ENCODE assay signal across 22 mouse cellular contexts in the genomic region with DNA sequence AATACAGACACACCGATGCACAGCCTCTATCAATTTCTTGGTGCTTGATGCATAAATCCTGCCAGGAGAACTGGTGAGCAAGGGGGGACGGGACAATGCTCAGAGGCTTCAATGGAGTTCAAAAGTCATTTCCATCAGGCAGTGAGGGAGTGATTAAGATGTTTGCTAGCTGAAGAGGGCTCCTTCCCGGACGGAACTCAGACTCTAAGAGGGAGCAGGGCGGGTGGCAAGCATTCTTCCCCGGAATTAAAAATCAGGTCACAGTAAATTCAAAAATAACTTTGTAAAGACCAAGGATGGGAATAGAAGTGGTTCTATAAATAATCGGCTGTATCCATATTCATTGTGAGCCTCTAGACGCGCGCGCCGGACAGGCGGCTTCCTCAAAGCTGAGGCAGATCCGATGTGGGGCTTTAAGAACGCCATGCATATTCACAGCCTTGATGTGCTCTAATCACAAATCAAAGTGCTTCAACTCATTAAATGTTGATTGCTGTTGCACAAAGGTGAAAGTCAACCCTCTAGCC.
DNase-seq lines count a peak whose midpoint lies in the region; ATAC-seq and TF ChIP-seq lines count a peak whose summit lies in the region.
"Had no signal": no experiment of that assay in that cellular context is flagged by ENCODE, and none has a peak within 500 bp of the region (broad histone marks: within the 10 kb centered on the region; RNA-seq: fewer than 3 reads in every experiment).

No protein-coding gene starts in this region.

- peak; percentile 50 for ATAC-seq in frontal cortex, adult (ENCODE audit: low TSS enrichment)

- no peak for TF ChIP-seq CTCF in cortical plate, adult 2 months (IDR thresholded peaks at IDR 0.05; ENCODE audit: extremely low read depth, insufficient read depth, low read length)

- no peak for TF ChIP-seq POLR2A in cortical plate, adult 2 months (IDR thresholded peaks at IDR 0.05; ENCODE audit: extremely low read depth, insufficient read depth, low read length)

- DNase-seq in frontal cortex, postnatal 25 days (ENCODE audit: low spot score in 2 of 2), result no peak
- DNase-seq in left cerebral cortex, postnatal 25 days (ENCODE audit: low spot score in 2 of 2), result peak; percentile 31 to 78
- no peak for DNase-seq in left cerebral cortex, postnatal 4 days
- DNase-seq in right cerebral cortex, postnatal 25 days, result peak; percentile 25
- no peak for DNase-seq in cerebellum, adult 8-10 months
- DNase-seq: adrenal gland, postnatal 14 days; B cell, adult 2 months; heart, adult 18-20 months; kidney, adult 2 months; kidney, postnatal 14 days; layer of hippocampus, adult 9-11 months; lung, embryonic 14.5 days; spleen, adult 18-20 months; thymus, adult 2 months had no signal

- intact Hi-C loops in left cerebral cortex, postnatal 25 days (cut with DNase I), result loop anchor here (2.0 to 5.0 kb wide), 2 partner anchors 113 to 270 kb away; a partner anchor contains a TSS
- intact Hi-C loops in left cerebral cortex, postnatal 4 days (cut with DNase I), result loop anchor here (10.0 kb wide), 1 partner anchor 123 kb away; no protein-coding TSS in a partner anchor

- peaks cover 17% of the 10 kb centered on the region for H3K4me1 ChIP-seq in cortical plate, adult 2 months (ENCODE audit: control insufficient read depth, insufficient read depth, low read length)
- H3K4me1 ChIP-seq: embryonic facial prominence, embryonic 12.5 days; neural tube, embryonic 12.5 days had no signal

- H3K4me3 ChIP-seq in cortical plate, adult 2 months (ENCODE audit: insufficient read depth, low read length), result no peak overlapping the region
- H3K4me3 ChIP-seq: embryonic facial prominence, embryonic 12.5 days; heart, embryonic 15.5 days; hindbrain, embryonic 10.5 days; limb, embryonic 10.5 days; neural tube, embryonic 12.5 days had no signal

- 0 out of 2 replicates have a peak overlapping the region, but pooled peaks have one; percentile 17 for H3K27ac ChIP-seq in cortical plate, adult 2 months (ENCODE audit: insufficient read depth, low read length)
- H3K27ac ChIP-seq: embryonic facial prominence, embryonic 12.5 days; heart, embryonic 15.5 days; hindbrain, embryonic 10.5 days; limb, embryonic 10.5 days; macrophage; neural tube, embryonic 12.5 days had no signal

Comparison
In these comparisons a context has a peak if more than half of its experiments do, and no peak if none do; other contexts are left out.
1. DNase-seq: peak in left cerebral cortex, postnatal 25 days (2 of 2) and right cerebral cortex, postnatal 25 days (single experiment); none in frontal cortex, postnatal 25 days (0 of 2), left cerebral cortex, postnatal 4 days (single experiment) and cerebellum, adult 8-10 months (single experiment).